Mouse (Mus musculus) liver, embryonic 11.5 days (tissue): ENCODE results near the gene Mgmt. TPM values are rescaled to one million over a fixed set of nuclear protein-coding genes. Genes with fewer than 3 reads are reported as not detected.

ENCODE experiments used
- ATAC-seq: fragments of 200-750 bp; cut with Nextera tagmentation; replicated peaks from 2 replicates; pipeline ENCODE4 v1.8.0; 2017; ENCODE audit warnings: moderate number of reproducible peaks, mild to moderate bottlenecking, moderate TSS enrichment, moderate library complexity; ENCODE audit not compliant: low FRiP score
- DNase-seq: peaks from one replicate; pipeline ENCODE4 v3.0.0-alpha.2; 2017; ENCODE audit warnings: low spot score
- H3K27ac ChIP-seq: fragments of 300-500 bp; sonication (generic); 2 replicates; pipeline ENCODE4 v1.5.1; 2014; ENCODE audit warnings: mild to moderate bottlenecking, low read depth, low read length, control low read depth
- H3K27me3 ChIP-seq: fragments of 300-500 bp; sonication (generic); replicated peaks from 2 replicates; pipeline ENCODE4 v1.6.1; 2014; ENCODE audit warnings: low read length, mixed read lengths; ENCODE audit not compliant: control insufficient read depth, insufficient read depth
- H3K36me3 ChIP-seq: fragments of 300-500 bp; sonication (generic); 2 replicates; pipeline ENCODE4 v1.6.1; 2014; ENCODE audit warnings: mild to moderate bottlenecking, low read length, moderate library complexity, mixed read lengths; ENCODE audit not compliant: control insufficient read depth, insufficient read depth
- H3K4me1 ChIP-seq: fragments of 300-500 bp; sonication (generic); replicated peaks from 2 replicates; pipeline ENCODE4 v1.6.1; 2014; ENCODE audit warnings: low read length, mixed read lengths; ENCODE audit not compliant: control insufficient read depth, insufficient read depth
- H3K4me2 ChIP-seq: fragments of 300-500 bp; sonication (generic); 2 replicates; pipeline ENCODE4 v1.6.1; 2014; ENCODE audit warnings: mild to moderate bottlenecking, control low read depth, moderate library complexity
- H3K4me3 ChIP-seq: fragments of 300-500 bp; sonication (generic); 2 replicates; pipeline ENCODE4 v1.5.1; 2014; ENCODE audit warnings: low read depth, low read length, control low read depth
- H3K9ac ChIP-seq: fragments of 300-500 bp; sonication (generic); 2 replicates; pipeline ENCODE4 v1.6.1; 2014; ENCODE audit warnings: low read depth, low read length, control low read depth
- H3K9me3 ChIP-seq: fragments of 300-500 bp; sonication (generic); 2 replicates; pipeline ENCODE4 v1.6.1; 2016; ENCODE audit warnings: low read length, inconsistent platforms, mixed read lengths; ENCODE audit not compliant: control insufficient read depth
- WGBS: fragments of 180-500 bp; shearing (Covaris S2); extraction: QIAGEN DNeasy Blood & Tissue Kit; methylation state at CpG from one replicate; pipeline ENCODE4 v1.1.7; 2014; 5-methylcytosine and 5-hydroxymethylcytosine counted together
- polyA plus RNA-seq: library from polyadenylated mRNA; unstranded; fragments of >200 nt; fragmentation: Nextera tagmentation; extraction: Ambion mirVana; gene quantifications from 2 replicates; pipeline ENCODE4 v1.2.1, GENCODE M21; 2014

Gene Mgmt
- polyA plus RNA-seq, 1 experiment from 2014 or later = 6.5 TPM

DNA sequence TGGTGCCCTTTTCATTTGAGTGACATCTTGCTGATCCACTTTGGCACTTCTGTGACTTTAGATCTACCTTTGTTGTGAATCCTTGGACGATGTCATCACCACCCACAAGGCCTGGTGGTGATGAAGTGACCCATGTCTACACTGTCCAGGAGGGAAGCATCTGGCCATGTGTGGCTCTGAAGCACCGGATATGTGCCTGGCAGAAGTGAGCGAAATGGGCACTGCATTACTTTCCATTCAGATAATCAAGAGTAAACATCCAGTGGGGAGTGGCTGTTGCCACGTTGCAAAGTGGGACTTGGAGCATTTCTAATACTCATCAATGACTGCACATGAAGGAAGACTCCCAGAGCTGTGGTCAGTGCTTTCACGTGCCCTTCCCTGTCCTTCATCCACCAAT, 124.2 kb downstream of the Mgmt start:
- DNase-seq = no peak
- Histone ChIP-seq H3K9me3 (no peaks in the 10 kb centered on the region), H3K4me1 (no peaks in the 10 kb centered on the region), H3K36me3 (no peaks in the 10 kb centered on the region), H3K4me3 (no peak overlapping the region), H3K4me2 (no peak overlapping the region), H3K27ac (no peak overlapping the region), H3K27me3 (no peaks in the 10 kb centered on the region), H3K9ac (no peak overlapping the region)
- ATAC-seq = no peak
- 81% methylated on average over 5 of the region's 5 CpGs for WGBS

DNA sequence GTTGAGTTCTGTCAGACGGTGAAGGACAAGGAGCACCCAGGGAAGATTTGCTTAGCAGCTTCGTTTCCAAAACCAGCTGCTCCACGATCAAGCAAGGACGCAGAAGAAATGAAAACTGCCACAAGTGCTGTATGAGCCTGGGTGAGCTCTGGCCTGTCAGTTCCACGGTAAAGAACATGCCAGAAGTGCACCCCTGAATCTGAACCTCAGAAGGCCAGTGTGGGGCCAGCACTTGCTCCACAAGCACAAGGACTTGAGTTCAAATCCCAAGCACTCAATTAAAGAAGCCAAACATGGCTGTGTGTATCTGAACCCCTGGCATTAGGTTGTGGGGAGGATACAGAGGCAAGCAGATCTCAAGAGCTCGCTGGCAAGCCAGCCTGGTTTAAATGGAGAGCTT, 125.8 kb downstream of the Mgmt start:
- WGBS = 87% methylated on average over 6 of the region's 6 CpGs
- no peak for ATAC-seq

DNA sequence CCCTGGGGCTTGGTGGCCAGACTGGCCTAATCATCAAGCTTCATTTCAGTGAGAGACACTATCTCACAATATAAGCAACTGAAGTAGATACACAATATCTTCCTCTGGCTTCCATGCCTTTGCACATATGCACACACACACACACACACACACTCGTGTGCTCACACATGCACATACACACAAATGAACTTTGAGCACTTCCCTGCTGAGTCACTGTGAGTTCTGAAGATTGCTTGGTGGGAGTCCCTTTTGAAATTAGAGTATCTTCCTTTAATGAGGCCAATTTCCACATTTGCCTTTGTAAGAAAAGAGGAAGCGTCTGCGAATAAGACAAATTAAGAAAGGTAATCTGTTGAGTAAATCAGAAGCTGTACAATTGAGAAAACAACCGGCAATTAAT, 136.4 kb downstream of the Mgmt start:
- Histone ChIP-seq H3K9me3 (no peaks in the 10 kb centered on the region), H3K4me3 (no peak overlapping the region), H3K36me3 (no peaks in the 10 kb centered on the region), H3K27me3 (no peaks in the 10 kb centered on the region), H3K4me2 (no peak overlapping the region), H3K4me1 (no peaks in the 10 kb centered on the region), H3K9ac (no peak overlapping the region), H3K27ac (no peak overlapping the region)
- 85% methylated on average over 4 of the region's 4 CpGs for WGBS
- ATAC-seq (no peak), DNase-seq (no peak)

More for the DNA sequence above, 125.8 kb downstream of the Mgmt start:
- H3K4me3 ChIP-seq = no peak overlapping the region
- no peaks in the 10 kb centered on the region for H3K9me3 ChIP-seq
- DNase-seq = no peak
- no peaks in the 10 kb centered on the region for H3K36me3 ChIP-seq
- H3K9ac ChIP-seq = no peak overlapping the region
- no peaks in the 10 kb centered on the region for H3K27me3 ChIP-seq
- no peaks in the 10 kb centered on the region for H3K4me1 ChIP-seq
- no peak overlapping the region for H3K27ac ChIP-seq
- no peak overlapping the region for H3K4me2 ChIP-seq

DNA sequence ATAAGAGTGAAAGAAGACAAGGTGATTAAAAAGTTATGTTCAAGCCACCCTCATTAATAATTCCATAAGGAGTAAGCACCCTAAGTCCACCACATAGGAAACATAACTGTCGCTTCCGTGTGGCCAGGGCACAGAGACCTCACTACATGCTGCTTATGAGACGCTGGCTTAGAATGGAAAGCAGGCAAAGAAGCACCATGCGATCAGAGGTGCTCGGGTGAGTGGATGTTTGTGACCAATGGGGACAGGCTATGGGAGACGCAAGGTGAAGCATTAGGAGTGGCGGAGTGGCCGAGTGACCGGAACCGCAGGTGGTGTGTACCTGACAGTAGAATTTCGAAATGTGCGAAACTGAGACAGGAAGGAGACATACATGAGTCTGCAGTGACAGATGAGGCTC, 138.8 kb downstream of the Mgmt start:
- Histone ChIP-seq H3K4me2 (no peak overlapping the region), H3K27me3 (no peaks in the 10 kb centered on the region), H3K36me3 (no peaks in the 10 kb centered on the region), H3K9me3 (no peaks in the 10 kb centered on the region), H3K27ac (no peak overlapping the region), H3K9ac (no peak overlapping the region), H3K4me1 (no peaks in the 10 kb centered on the region), H3K4me3 (no peak overlapping the region)
- no peak for ATAC-seq
- 92% methylated on average over 12 of the region's 12 CpGs for WGBS
- no peak for DNase-seq

DNA sequence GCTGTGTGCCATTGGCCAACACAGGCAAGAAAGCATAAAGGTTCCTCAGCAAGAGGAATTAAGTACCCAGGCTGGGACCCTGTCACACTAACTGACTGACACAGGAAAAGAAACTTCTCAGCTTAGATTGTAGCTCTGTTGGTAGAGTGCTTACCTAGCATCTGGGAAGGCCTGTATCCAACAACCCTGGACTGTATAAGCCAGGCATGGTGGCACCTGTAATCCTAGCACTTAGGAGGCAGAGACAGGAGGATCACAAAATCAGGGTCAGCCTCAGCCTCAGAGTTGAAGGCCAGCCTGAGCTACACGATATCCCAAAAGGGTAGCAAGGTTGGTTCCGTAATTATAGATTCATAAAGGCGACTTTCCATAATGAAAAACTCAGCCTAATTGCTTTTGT, 140.6 kb downstream of the Mgmt start:
- DNase-seq = no peak
- ATAC-seq = no peak
- Histone ChIP-seq H3K36me3 (no peaks in the 10 kb centered on the region), H3K4me3 (no peak overlapping the region), H3K9me3 (no peaks in the 10 kb centered on the region), H3K9ac (no peak overlapping the region), H3K27ac (no peak overlapping the region), H3K4me1 (no peaks in the 10 kb centered on the region), H3K27me3 (no peaks in the 10 kb centered on the region), H3K4me2 (no peak overlapping the region)
- 89% methylated on average over 3 of the region's 3 CpGs for whole genome bisulfite sequencing

DNA sequence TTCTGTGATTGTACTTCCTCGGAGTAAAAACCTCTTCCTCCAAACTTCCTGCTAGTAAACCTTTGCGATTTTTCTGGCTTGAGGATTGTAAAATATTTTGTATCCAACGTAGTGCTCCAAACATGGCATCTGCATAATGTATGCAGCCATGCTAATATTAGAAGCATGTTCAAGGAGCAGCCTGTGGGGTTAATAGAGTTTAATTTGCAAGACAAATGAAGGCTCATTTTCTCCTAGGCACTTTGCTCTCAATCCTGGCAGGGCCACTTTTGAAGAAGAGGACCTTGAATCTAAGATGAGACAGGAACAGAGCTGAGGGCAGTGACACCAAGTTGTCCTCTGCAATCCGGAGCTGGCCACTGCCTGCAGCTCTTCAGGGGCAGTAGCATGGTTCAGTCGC, 141.5 kb downstream of the Mgmt start:
- Histone ChIP-seq H3K27ac (no peak overlapping the region), H3K27me3 (no peaks in the 10 kb centered on the region), H3K4me3 (no peak overlapping the region), H3K4me2 (no peak overlapping the region), H3K36me3 (no peaks in the 10 kb centered on the region), H3K9ac (no peak overlapping the region), H3K9me3 (no peaks in the 10 kb centered on the region), H3K4me1 (no peaks in the 10 kb centered on the region)
- 61% methylated on average over 5 of the region's 5 CpGs for WGBS
- no peak for DNase-seq
- no peak for ATAC-seq

DNA sequence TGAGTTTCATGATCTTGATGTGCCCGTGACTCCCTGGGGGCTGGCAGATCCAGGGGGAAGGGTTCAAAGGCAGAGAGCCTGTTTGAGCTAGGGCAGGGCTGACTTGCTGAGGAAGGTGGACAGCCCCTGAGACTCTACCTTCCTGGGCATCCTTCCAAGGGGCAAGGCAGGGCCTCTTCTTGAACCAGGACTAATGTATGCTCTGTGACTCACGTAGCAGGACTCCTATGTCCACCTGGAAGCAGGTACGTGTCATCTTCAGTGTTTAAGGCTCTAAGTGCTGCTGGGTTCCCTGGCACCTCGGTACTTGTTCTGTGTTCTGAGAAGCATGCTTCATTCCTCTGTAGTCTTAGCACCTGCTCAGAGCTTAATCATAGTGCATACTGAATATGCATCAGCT, 143.1 kb downstream of the Mgmt start:
- no peak for DNase-seq
- H3K4me3 ChIP-seq = no peak overlapping the region
- H3K4me2 ChIP-seq = no peak overlapping the region
- no peaks in the 10 kb centered on the region for H3K4me1 ChIP-seq
- H3K9ac ChIP-seq = no peak overlapping the region
- no peak for ATAC-seq
- H3K9me3 ChIP-seq = no peaks in the 10 kb centered on the region
- H3K36me3 ChIP-seq = no peaks in the 10 kb centered on the region
- H3K27ac ChIP-seq = no peak overlapping the region
- 85% methylated on average over 4 of the region's 4 CpGs for WGBS
- no peaks in the 10 kb centered on the region for H3K27me3 ChIP-seq

DNA sequence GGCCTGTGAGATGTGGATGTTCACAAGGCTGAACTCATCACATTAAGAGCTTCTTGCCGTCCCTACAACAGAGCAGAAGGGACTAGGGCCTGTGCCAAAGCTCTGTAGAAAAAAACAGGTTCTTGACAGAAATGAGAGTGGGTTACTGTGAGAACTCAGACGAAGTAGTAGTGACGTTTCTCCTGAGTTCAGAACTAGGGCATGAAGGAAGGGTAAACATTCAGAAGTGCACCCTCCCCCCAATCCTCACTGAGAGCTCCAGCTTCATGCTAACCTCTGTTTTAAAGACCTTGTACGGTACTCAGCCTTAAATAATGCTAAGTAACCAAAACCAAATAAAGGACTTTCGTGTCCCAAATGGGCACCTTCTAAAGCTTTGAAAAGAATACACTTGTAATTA, 143.5 kb downstream of the Mgmt start:
- Histone ChIP-seq H3K4me2 (no peak overlapping the region), H3K4me1 (no peaks in the 10 kb centered on the region), H3K4me3 (no peak overlapping the region), H3K9me3 (no peaks in the 10 kb centered on the region), H3K27ac (no peak overlapping the region), H3K27me3 (no peaks in the 10 kb centered on the region), H3K36me3 (no peaks in the 10 kb centered on the region), H3K9ac (no peak overlapping the region)
- ATAC-seq (no peak), DNase-seq (no peak)
- 75% methylated on average over 5 of the region's 5 CpGs for WGBS

DNA sequence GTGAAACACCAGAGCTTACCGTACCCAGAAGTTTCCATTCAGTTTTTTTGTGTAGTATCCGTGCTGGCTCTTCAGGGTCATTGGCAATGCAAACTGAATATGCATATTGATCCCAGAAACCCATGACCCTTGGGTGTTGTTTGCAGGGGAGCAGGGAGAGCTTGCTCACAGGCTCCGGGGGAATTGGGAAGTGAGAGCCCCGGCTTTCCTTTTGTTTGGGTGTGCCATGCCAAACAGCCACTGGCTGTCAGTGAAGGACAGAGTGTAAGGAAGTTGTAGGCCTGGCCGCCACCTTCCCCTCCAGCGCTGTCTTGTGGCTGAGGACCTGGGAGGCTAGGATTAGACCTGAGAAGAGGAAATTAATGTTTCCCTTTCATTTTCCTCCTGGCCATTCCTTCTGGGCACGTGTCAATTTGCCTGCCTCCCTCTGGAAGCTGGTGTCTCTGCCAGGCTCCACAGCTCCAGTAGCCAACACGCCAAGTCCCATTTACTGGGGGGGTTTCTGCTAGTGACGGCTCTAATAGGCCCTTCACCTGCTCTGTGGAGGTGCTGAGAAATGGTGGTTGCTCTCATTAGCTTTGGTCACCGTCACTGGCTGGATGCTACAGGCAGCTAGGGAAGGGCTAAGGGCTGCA, 144.0 kb downstream of the Mgmt start:
- Histone ChIP-seq H3K27me3 (no peaks in the 10 kb centered on the region), H3K4me1 (no peaks in the 10 kb centered on the region), H3K9ac (no peak overlapping the region), H3K9me3 (no peaks in the 10 kb centered on the region), H3K4me2 (no peak overlapping the region), H3K4me3 (no peak overlapping the region), H3K27ac (no peak overlapping the region), H3K36me3 (no peaks in the 10 kb centered on the region)
- WGBS = 66% methylated on average over 10 of the region's 10 CpGs
- DNase-seq (no peak), ATAC-seq (no peak)
